9 mouse cellular contexts compared by ENCODE assay signal in genomic region chr2:160912231-160912671, GRCm38 (mm10). TPM values are rescaled to one million over a fixed set of nuclear protein-coding genes. Genes with fewer than 3 reads are reported as not detected.
A peak's percentile ranks its signal among the peaks of the same experiment; 100 is the strongest.
DNase-seq lines count a peak whose midpoint lies in the region; ATAC-seq lines count a peak whose summit lies in the region.
"Had no signal": no experiment of that assay in that cellular context is flagged by ENCODE, and none has a peak within 500 bp of the region (broad histone marks: within the 10 kb centered on the region; RNA-seq: fewer than 3 reads in every experiment).

TSS of gene Emilin3 (minus strand) at chr2:160912328.

- under 1% methylated on average over 46 of the region's 46 CpGs for WGBS in kidney, embryonic 15.5 days
- WGBS in forebrain, embryonic 12.5 days: 1% methylated on average over 36 of the region's 46 CpGs
- under 1% methylated on average over 46 of the region's 46 CpGs for WGBS in limb, embryonic 10.5 days
- 1% methylated on average over 43 of the region's 46 CpGs for WGBS in neural tube, embryonic 15.5 days

- peak within 1 kb of the TSS; percentile 58 for H3K4me3 ChIP-seq in kidney, embryonic 15.5 days (replicated peaks)
- peak within 1 kb of the TSS; percentile 56 for H3K4me3 ChIP-seq in forebrain, embryonic 12.5 days (replicated peaks)
- peak within 1 kb of the TSS; percentile 68 for H3K4me3 ChIP-seq in limb, embryonic 10.5 days
- H3K4me3 ChIP-seq in neural tube, embryonic 15.5 days (replicated peaks): peak within 1 kb of the TSS; percentile 46

- H3K4me2 ChIP-seq in kidney, embryonic 15.5 days: peak within 1 kb of the TSS; percentile 92
- peak within 1 kb of the TSS; percentile 93 for H3K4me2 ChIP-seq in forebrain, embryonic 12.5 days
- peak within 1 kb of the TSS; percentile 90 for H3K4me2 ChIP-seq in neural tube, embryonic 15.5 days

- no peaks in the 10 kb centered on the region for H3K9me3 ChIP-seq in kidney, embryonic 15.5 days (replicated peaks)
- no peaks in the 10 kb centered on the region for H3K9me3 ChIP-seq in forebrain, embryonic 12.5 days
- no peaks in the 10 kb centered on the region for H3K9me3 ChIP-seq in limb, embryonic 10.5 days (replicated peaks)
- no peaks in the 10 kb centered on the region for H3K9me3 ChIP-seq in neural tube, embryonic 15.5 days (replicated peaks)

- H3K27me3 ChIP-seq in kidney, embryonic 15.5 days: peaks cover 53% of the 10 kb centered on the region
- peaks cover 72% of the 10 kb centered on the region for H3K27me3 ChIP-seq in forebrain, embryonic 12.5 days
- H3K27me3 ChIP-seq in limb, embryonic 10.5 days (ENCODE audit: low read depth, poor library complexity, severe bottlenecking): peaks cover 85% of the 10 kb centered on the region
- H3K27me3 ChIP-seq in neural tube, embryonic 15.5 days (replicated peaks): peaks cover 46% of the 10 kb centered on the region

- no peak within 1 kb of the TSS for H3K27ac ChIP-seq in kidney, embryonic 15.5 days
- no peak within 1 kb of the TSS for H3K27ac ChIP-seq in forebrain, embryonic 12.5 days
- H3K27ac ChIP-seq in limb, embryonic 10.5 days: peak within 1 kb of the TSS; percentile 88
- no peak within 1 kb of the TSS for H3K27ac ChIP-seq in neural tube, embryonic 15.5 days (replicated peaks)

- DNase-seq in kidney, adult 18-20 months: no peak
- peak; percentile 80 for DNase-seq in limb, embryonic 10.5 days (ENCODE audit: low spot score)
- DNase-seq in right cerebral cortex, postnatal 25 days: no peak
- DNase-seq in natural killer cell, adult 2 months (ENCODE audit: low spot score in 2 of 2): no peak
- no peak for DNase-seq in lung, postnatal 36 days

- peaks cover 21% of the 10 kb centered on the region for H3K4me1 ChIP-seq in kidney, embryonic 15.5 days
- peaks cover 25% of the 10 kb centered on the region for H3K4me1 ChIP-seq in forebrain, embryonic 12.5 days
- peaks cover 46% of the 10 kb centered on the region for H3K4me1 ChIP-seq in limb, embryonic 10.5 days
- H3K4me1 ChIP-seq in neural tube, embryonic 15.5 days: peaks cover 13% of the 10 kb centered on the region

- peak; percentile 83 for ATAC-seq in kidney, embryonic 15.5 days (replicated peaks; ENCODE audit: low FRiP score)
- ATAC-seq in forebrain, embryonic 12.5 days (ENCODE audit: low FRiP score): peak; percentile 70
- ATAC-seq in neural tube, embryonic 15.5 days (ENCODE audit: low FRiP score): 0 out of 2 replicates have a peak, but pooled peaks have one; percentile 35

- no peaks in the 10 kb centered on the region for H3K36me3 ChIP-seq in kidney, embryonic 15.5 days
- no peaks in the 10 kb centered on the region for H3K36me3 ChIP-seq in forebrain, embryonic 12.5 days (replicated peaks)
- H3K36me3 ChIP-seq in limb, embryonic 10.5 days: peaks cover 5% of the 10 kb centered on the region; the same call in 1 of the 2 replicates
- H3K36me3 ChIP-seq in neural tube, embryonic 15.5 days: no peaks in the 10 kb centered on the region

- peak within 1 kb of the TSS; percentile 50 for H3K9ac ChIP-seq in kidney, embryonic 15.5 days
- H3K9ac ChIP-seq in forebrain, embryonic 12.5 days: peak within 1 kb of the TSS; percentile 61
- peak within 1 kb of the TSS; percentile 42 for H3K9ac ChIP-seq in neural tube, embryonic 15.5 days (replicated peaks)

RNA-seq across cellular contexts. Expression of gene Emilin3, which starts in this region (rescaled TPM):
- polyA plus RNA-seq in kidney, embryonic 15.5 days (2015; fragmentation: Nextera tagmentation; extraction: Ambion mirVana): 7.0 and 14.8 TPM in 2 replicates
- polyA plus RNA-seq in forebrain, embryonic 12.5 days (2016; fragmentation: Nextera tagmentation; extraction: Ambion mirVana): 2.9 and 3.2 TPM in 2 replicates
- polyA plus RNA-seq in limb, embryonic 10.5 days (2016; fragmentation: Nextera tagmentation; extraction: Ambion mirVana): 2.6 and 4.9 TPM in 2 replicates
- polyA plus RNA-seq in neural tube, embryonic 15.5 days (2015; fragmentation: Nextera tagmentation; extraction: Ambion mirVana): 1.3 and 6.5 TPM in 2 replicates
- polyA plus RNA-seq: liver, adult 2 months had no signal
